Mouse (Mus musculus): ENCODE measurements around the gene Olfr191. TPM values are rescaled to one million over a fixed set of nuclear protein-coding genes. Genes with fewer than 3 reads are reported as not detected.

The Olfr191 gene
- polyA plus RNA-seq (2015; fragmentation: Nextera tagmentation; extraction: Ambion mirVana) = not detected in 2 replicates

GRCm38 (mm10) chr16:59089722-59090121 is at the start of gene Olfr191:
Gene Olfr191 (minus strand): TSS chr16:59089822.

GRCm38 (mm10) chr16:59120969-59121368 is 31.3 kb upstream of the Olfr191 start, which contains the start of gene Olfr194:
Gene Olfr194 (minus strand): TSS chr16:59121069.

GRCm38 (mm10) chr16:59111781-59112180 is 22.2 kb upstream of the Olfr191 start, which contains the start of gene Olfr193:
Gene Olfr193 (minus strand): TSS chr16:59111881.

GRCm38 (mm10) chr16:59077905-59078304 is 11.7 kb downstream of the Olfr191 start, which contains the start of gene Olfr190:
Gene Olfr190 (minus strand): TSS chr16:59078005.

GRCm38 (mm10) chr16:59039710-59040109 is 49.9 kb downstream of the Olfr191 start, which contains the start of gene Olfr187:
Gene Olfr187 (minus strand): TSS chr16:59039767.

Other genes starting within 250 kb of the Olfr191 start
- gene Olfr177, start 215.1 kb downstream of the Olfr191 start, polyA plus RNA-seq (2015; fragmentation: Nextera tagmentation; extraction: Ambion mirVana) = not detected in 2 replicates
- gene Olfr178, start 197.8 kb downstream of the Olfr191 start, polyA plus RNA-seq (2015; fragmentation: Nextera tagmentation; extraction: Ambion mirVana) = not detected in 2 replicates
- gene Olfr181, start 161.1 kb downstream of the Olfr191 start, polyA plus RNA-seq (2015; fragmentation: Nextera tagmentation; extraction: Ambion mirVana) = not detected in 2 replicates
- not detected in 2 replicates for gene Olfr180, start 160.4 kb downstream of the Olfr191 start, polyA plus RNA-seq (2015; fragmentation: Nextera tagmentation; extraction: Ambion mirVana)
- gene Olfr183, start 94.5 kb downstream of the Olfr191 start, polyA plus RNA-seq (2015; fragmentation: Nextera tagmentation; extraction: Ambion mirVana) = not detected in 2 replicates
- not detected in 2 replicates for gene Olfr186, start 59.5 kb downstream of the Olfr191 start, polyA plus RNA-seq (2015; fragmentation: Nextera tagmentation; extraction: Ambion mirVana)
- gene Olfr187, start 50.1 kb downstream of the Olfr191 start, polyA plus RNA-seq (2015; fragmentation: Nextera tagmentation; extraction: Ambion mirVana) = not detected in 2 replicates
- not detected in 2 replicates for gene Olfr190, start 11.8 kb downstream of the Olfr191 start, polyA plus RNA-seq (2015; fragmentation: Nextera tagmentation; extraction: Ambion mirVana)
- gene Olfr193, start 22.1 kb upstream of the Olfr191 start, polyA plus RNA-seq (2015; fragmentation: Nextera tagmentation; extraction: Ambion mirVana) = not detected in 2 replicates
- gene Olfr194, start 31.2 kb upstream of the Olfr191 start, polyA plus RNA-seq (2015; fragmentation: Nextera tagmentation; extraction: Ambion mirVana) = not detected in 2 replicates
- gene Olfr195, start 57.2 kb upstream of the Olfr191 start, polyA plus RNA-seq (2015; fragmentation: Nextera tagmentation; extraction: Ambion mirVana) = not detected in 2 replicates
- not detected in 2 replicates for gene Olfr196, start 80.6 kb upstream of the Olfr191 start, polyA plus RNA-seq (2015; fragmentation: Nextera tagmentation; extraction: Ambion mirVana)
- gene Olfr198, start 113.7 kb upstream of the Olfr191 start, polyA plus RNA-seq (2015; fragmentation: Nextera tagmentation; extraction: Ambion mirVana) = not detected in 2 replicates
- gene Olfr199, start 129.9 kb upstream of the Olfr191 start, polyA plus RNA-seq (2015; fragmentation: Nextera tagmentation; extraction: Ambion mirVana) = not detected in 2 replicates
- not detected in 2 replicates for gene Olfr201, start 182.8 kb upstream of the Olfr191 start, polyA plus RNA-seq (2015; fragmentation: Nextera tagmentation; extraction: Ambion mirVana)
- not detected in 2 replicates for gene Olfr202, start 197.0 kb upstream of the Olfr191 start, polyA plus RNA-seq (2015; fragmentation: Nextera tagmentation; extraction: Ambion mirVana)
- not detected in 2 replicates for gene Olfr203, start 209.1 kb upstream of the Olfr191 start, polyA plus RNA-seq (2015; fragmentation: Nextera tagmentation; extraction: Ambion mirVana)
- gene Olfr204, start 228.4 kb upstream of the Olfr191 start, polyA plus RNA-seq (2015; fragmentation: Nextera tagmentation; extraction: Ambion mirVana) = not detected in 2 replicates
- not detected in 2 replicates for gene Olfr205, start 241.3 kb upstream of the Olfr191 start, polyA plus RNA-seq (2015; fragmentation: Nextera tagmentation; extraction: Ambion mirVana)

All from spleen, postnatal 0 days (tissue).